ENCODE assay signal across 12 mouse cellular contexts in the genomic region with DNA sequence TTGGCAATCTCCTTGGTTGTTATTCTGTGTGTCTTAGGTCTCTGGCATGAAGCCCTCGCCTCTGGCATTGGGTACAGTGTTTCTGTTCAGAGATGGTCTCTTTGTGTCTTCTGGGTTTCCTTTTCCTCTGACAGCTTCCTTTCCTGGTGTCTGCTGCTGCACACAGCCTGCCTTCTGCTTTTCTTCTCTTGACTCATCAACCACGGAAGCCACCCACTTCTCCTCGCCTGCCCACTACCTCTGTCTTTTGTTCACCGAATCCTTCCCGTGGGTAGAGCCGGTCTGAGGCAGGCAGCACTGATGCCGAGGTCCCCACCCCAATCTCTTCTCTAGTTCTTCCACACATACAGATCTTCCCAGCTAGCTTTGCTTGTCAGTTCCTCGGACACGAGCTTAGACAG.
DNase-seq lines count a peak whose midpoint lies in the region; ATAC-seq and TF ChIP-seq lines count a peak whose summit lies in the region.
"Had no signal": no experiment of that assay in that cellular context is flagged by ENCODE, and none has a peak within 500 bp of the region (broad histone marks: within the 10 kb centered on the region; RNA-seq: fewer than 3 reads in every experiment).

No protein-coding gene starts in this region.

- H3K9me3 ChIP-seq in stomach, postnatal 0 days (ENCODE audit: control insufficient read depth, low read length): no peaks in the 10 kb centered on the region
- H3K9me3 ChIP-seq: embryonic facial prominence, embryonic 12.5 days had no signal

- H3K4me2 ChIP-seq in stomach, postnatal 0 days (replicated peaks; ENCODE audit: low read depth): no peak overlapping the region
- H3K4me2 ChIP-seq: embryonic facial prominence, embryonic 12.5 days had no signal

- no peak for TF ChIP-seq CTCF in left cerebral cortex, adult 2 months (IDR thresholded peaks at IDR 0.05)
- no peak for TF ChIP-seq CTCF in stomach, postnatal 0 days (IDR thresholded peaks at IDR 0.05; ENCODE audit: low read depth)

- H3K4me1 ChIP-seq in stomach, postnatal 0 days (replicated peaks; ENCODE audit: control insufficient read depth, insufficient read depth): no peaks in the 10 kb centered on the region

- 50% methylated on average over 9 of the region's 9 CpGs for WGBS in stomach, postnatal 0 days

- H3K4me3 ChIP-seq in left cerebral cortex, adult 2 months: no peak overlapping the region
- H3K4me3 ChIP-seq in stomach, postnatal 0 days (ENCODE audit: low read depth, low read length): no peak overlapping the region
- H3K4me3 ChIP-seq: embryonic facial prominence, embryonic 12.5 days; heart, adult 2 months had no signal

- peak; percentile 41 to 52 for DNase-seq in layer of hippocampus, adult 8-10 months (ENCODE audit: low spot score in 2 of 2)
- DNase-seq in layer of hippocampus, postnatal 25 days (ENCODE audit: extremely low spot score in 1 of 2, low spot score in 1 of 2): no peak
- peak; percentile 65 for DNase-seq in NIH3T3 (ENCODE audit: low read depth)
- peak; percentile 63 to 70 for DNase-seq in left cerebral cortex, adult 2 months (ENCODE audit: extremely low spot score in 1 of 2, low spot score in 2 of 2)
- peak; percentile 29 for DNase-seq in splenic B cell, adult 2 months (ENCODE audit: low read depth, low spot score)
- no peak for DNase-seq in embryo, embryonic 10.5 days (ENCODE audit: low spot score)
- no peak for DNase-seq in stomach, postnatal 0 days (ENCODE audit: low spot score)
- DNase-seq in testis, postnatal 10 days (ENCODE audit: low spot score): no peak
- DNase-seq: lung, adult 2 months had no signal

- H3K27ac ChIP-seq in left cerebral cortex, adult 2 months: peak overlapping the region; percentile 73
- no peak overlapping the region for H3K27ac ChIP-seq in stomach, postnatal 0 days (replicated peaks)
- H3K27ac ChIP-seq: embryonic facial prominence, embryonic 12.5 days; heart, adult 2 months; kidney, postnatal 0 days had no signal

- TF ChIP-seq EP300 in stomach, postnatal 0 days (optimal IDR thresholded peaks at IDR 0.05): no peak

- no peaks in the 10 kb centered on the region for H3K27me3 ChIP-seq in splenic B cell, adult 2 months (ENCODE audit: control insufficient read depth, insufficient read depth, low read length, poor library complexity, severe bottlenecking)
- H3K27me3 ChIP-seq in stomach, postnatal 0 days (ENCODE audit: control insufficient read depth, insufficient read depth, low read length): no peaks in the 10 kb centered on the region
- H3K27me3 ChIP-seq: embryonic facial prominence, embryonic 12.5 days had no signal

- intact Hi-C loops in left cerebral cortex, adult 2 months (cut with DNase I): loop anchor here (2.0 kb wide), 1 partner anchor 52 kb away; no protein-coding TSS in a partner anchor

- H3K9ac ChIP-seq in stomach, postnatal 0 days (ENCODE audit: low read length): no peak overlapping the region
- H3K9ac ChIP-seq: embryonic facial prominence, embryonic 12.5 days had no signal

- ATAC-seq in stomach, postnatal 0 days (ENCODE audit: low FRiP score, low TSS enrichment): no peak

- H3K36me3 ChIP-seq in splenic B cell, adult 2 months (ENCODE audit: control insufficient read depth, insufficient read depth, low read length, poor library complexity, severe bottlenecking): no peaks in the 10 kb centered on the region
- H3K36me3 ChIP-seq in stomach, postnatal 0 days (ENCODE audit: control insufficient read depth, insufficient read depth, low read length): no peaks in the 10 kb centered on the region

Comparison
In these comparisons a context has a peak if more than half of its experiments do, and no peak if none do; other contexts are left out.
1. DNase-seq: peak in layer of hippocampus, adult 8-10 months (2 of 2), NIH3T3 (single experiment), left cerebral cortex, adult 2 months (2 of 2) and splenic B cell, adult 2 months (single experiment); none in layer of hippocampus, postnatal 25 days (0 of 2), embryo, embryonic 10.5 days (single experiment), stomach, postnatal 0 days (single experiment) and testis, postnatal 10 days (single experiment).